Mouse (Mus musculus) adrenal gland, postnatal 4 days (tissue): ENCODE data around the gene Chsy1. TPM values are rescaled to one million over a fixed set of nuclear protein-coding genes. Genes with fewer than 3 reads are reported as not detected.

ENCODE experiments used
- DNase-seq, 2 experiments: peaks; one replicate each; pipeline ENCODE4 v3.0.0; 2021 to 2022; ENCODE audit warnings: low spot score in 2 of 2, mixed read lengths in 2 of 2
- total RNA-seq, 2 experiments: library from RNA; stranded (reverse); gene quantifications; 2 replicates each; pipeline ENCODE4 v1.2.3; 2021

Gene Chsy1
- total RNA-seq, 2 experiments from 2014 or later: 27.8 to 29.5 TPM

- DNase-seq: no peak
Observed at GRCm38 (mm10) chr7:66107930-66108329, 1.4 kb upstream of the Chsy1 start.

GRCm38 (mm10) chr7:66109855-66110635, 730 bp downstream of the Chsy1 start:
- DNase-seq: peak in 1 of 2 experiments; percentile 19

GRCm38 (mm10) chr7:66110636-66111112, 1.4 kb downstream of the Chsy1 start:
- DNase-seq: no peak

- DNase-seq: no peak
Observed at GRCm38 (mm10) chr7:66111211-66111610, 1.9 kb downstream of the Chsy1 start.

- no peak for DNase-seq
Observed at GRCm38 (mm10) chr7:66113561-66113960, 4.2 kb downstream of the Chsy1 start.

- DNase-seq: no peak
Observed at GRCm38 (mm10) chr7:66115821-66116343, 6.6 kb downstream of the Chsy1 start.

- DNase-seq: no peak
Observed at GRCm38 (mm10) chr7:66116906-66117482, 7.7 kb downstream of the Chsy1 start.

- no peak for DNase-seq
Observed at GRCm38 (mm10) chr7:66118046-66118445, 8.7 kb downstream of the Chsy1 start.

- no peak for DNase-seq
Observed at GRCm38 (mm10) chr7:66118796-66119195, 9.5 kb downstream of the Chsy1 start.

GRCm38 (mm10) chr7:66120139-66120538, 10.8 kb downstream of the Chsy1 start:
- DNase-seq: no peak

GRCm38 (mm10) chr7:66120702-66121396, 11.5 kb downstream of the Chsy1 start:
- no peak for DNase-seq

GRCm38 (mm10) chr7:66124551-66124968, 15.2 kb downstream of the Chsy1 start:
- DNase-seq: no peak

GRCm38 (mm10) chr7:66125368-66125767, 16.1 kb downstream of the Chsy1 start:
- DNase-seq: no peak

- no peak for DNase-seq
Observed at GRCm38 (mm10) chr7:66127951-66128645, 18.8 kb downstream of the Chsy1 start.

GRCm38 (mm10) chr7:66128857-66129256, 19.5 kb downstream of the Chsy1 start:
- no peak for DNase-seq

- no peak for DNase-seq
Observed at GRCm38 (mm10) chr7:66130296-66130695, 21.0 kb downstream of the Chsy1 start.

GRCm38 (mm10) chr7:66131776-66132421, 22.6 kb downstream of the Chsy1 start:
- DNase-seq: no peak

- DNase-seq: no peak
Observed at GRCm38 (mm10) chr7:66134154-66134553, 24.8 kb downstream of the Chsy1 start.

- DNase-seq: no peak
Observed at GRCm38 (mm10) chr7:66135644-66136043, 26.3 kb downstream of the Chsy1 start.

GRCm38 (mm10) chr7:66136187-66136586, 26.9 kb downstream of the Chsy1 start:
- DNase-seq: no peak

- DNase-seq: no peak
Observed at GRCm38 (mm10) chr7:66137309-66137708, 28.0 kb downstream of the Chsy1 start.
